Mouse (Mus musculus): ENCODE measurements around the gene Pou4f2.

The Pou4f2 gene

GRCm38 (mm10) chr8:78436071-78436651, at the start of gene Pou4f2:
Gene Pou4f2 (minus strand): TSS chr8:78436645.
- DNase-seq (ENCODE audit: extremely low spot score, low read depth, low spot score): no peak

GRCm38 (mm10) chr8:78477051-78477829, 40.8 kb upstream of the Pou4f2 start:
- DNase-seq (ENCODE audit: extremely low spot score, low read depth, low spot score): peak; percentile 24

GRCm38 (mm10) chr8:78467889-78468288, 31.4 kb upstream of the Pou4f2 start:
- DNase-seq (ENCODE audit: extremely low spot score, low read depth, low spot score): no peak

GRCm38 (mm10) chr8:78463941-78464340, 27.5 kb upstream of the Pou4f2 start:
- no peak for DNase-seq (ENCODE audit: extremely low spot score, low read depth, low spot score)

- no peak for DNase-seq (ENCODE audit: extremely low spot score, low read depth, low spot score)
Measured at GRCm38 (mm10) chr8:78456441-78456840, 20.0 kb upstream of the Pou4f2 start.

- no peak for DNase-seq (ENCODE audit: extremely low spot score, low read depth, low spot score)
Measured at GRCm38 (mm10) chr8:78442781-78443180, 6.3 kb upstream of the Pou4f2 start.

GRCm38 (mm10) chr8:78438121-78438520, 1.7 kb upstream of the Pou4f2 start:
- no peak for DNase-seq (ENCODE audit: extremely low spot score, low read depth, low spot score)

GRCm38 (mm10) chr8:78437140-78438045, 948 bp upstream of the Pou4f2 start:
- no peak for DNase-seq (ENCODE audit: extremely low spot score, low read depth, low spot score)

DNA sequence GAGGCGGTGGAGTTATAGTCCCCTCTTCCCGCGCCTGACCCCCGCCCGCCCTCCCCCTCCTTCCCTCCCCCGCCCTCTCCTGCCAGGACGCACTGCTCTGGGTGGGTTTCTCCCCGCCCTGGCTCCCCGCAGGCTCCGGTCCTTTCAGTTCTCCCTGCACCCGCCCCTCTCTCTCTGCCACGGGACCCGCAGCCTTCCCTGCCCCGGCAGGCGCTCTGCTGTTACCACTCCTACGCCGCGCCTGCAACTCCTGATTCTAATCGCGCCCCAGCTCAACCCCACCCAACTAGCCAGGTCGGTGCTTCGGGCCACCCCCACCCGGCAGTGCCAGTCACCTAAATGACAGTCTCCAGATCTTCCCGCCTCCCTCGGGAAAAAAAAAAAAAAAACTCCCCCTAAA, 216 bp upstream of the Pou4f2 start:
- DNase-seq (ENCODE audit: extremely low spot score, low read depth, low spot score): no peak

DNA sequence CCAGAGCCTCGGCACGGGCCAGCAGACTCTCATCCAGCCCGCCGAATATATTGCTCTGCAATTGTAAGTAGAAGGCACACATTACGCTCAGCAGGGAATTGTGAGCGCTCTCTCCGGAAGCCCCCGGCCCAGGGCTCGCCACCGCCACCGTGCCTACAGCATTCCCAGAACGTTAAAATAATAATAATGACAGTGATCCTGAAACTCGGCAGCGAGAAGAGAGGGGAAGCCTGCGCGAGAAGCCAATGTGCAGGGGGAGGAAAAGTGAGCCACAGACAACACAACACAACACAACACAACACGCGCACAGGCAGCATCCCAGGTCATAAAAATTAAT, 853 bp downstream of the Pou4f2 start:
- DNase-seq (ENCODE audit: extremely low spot score, low read depth, low spot score): no peak

DNA sequence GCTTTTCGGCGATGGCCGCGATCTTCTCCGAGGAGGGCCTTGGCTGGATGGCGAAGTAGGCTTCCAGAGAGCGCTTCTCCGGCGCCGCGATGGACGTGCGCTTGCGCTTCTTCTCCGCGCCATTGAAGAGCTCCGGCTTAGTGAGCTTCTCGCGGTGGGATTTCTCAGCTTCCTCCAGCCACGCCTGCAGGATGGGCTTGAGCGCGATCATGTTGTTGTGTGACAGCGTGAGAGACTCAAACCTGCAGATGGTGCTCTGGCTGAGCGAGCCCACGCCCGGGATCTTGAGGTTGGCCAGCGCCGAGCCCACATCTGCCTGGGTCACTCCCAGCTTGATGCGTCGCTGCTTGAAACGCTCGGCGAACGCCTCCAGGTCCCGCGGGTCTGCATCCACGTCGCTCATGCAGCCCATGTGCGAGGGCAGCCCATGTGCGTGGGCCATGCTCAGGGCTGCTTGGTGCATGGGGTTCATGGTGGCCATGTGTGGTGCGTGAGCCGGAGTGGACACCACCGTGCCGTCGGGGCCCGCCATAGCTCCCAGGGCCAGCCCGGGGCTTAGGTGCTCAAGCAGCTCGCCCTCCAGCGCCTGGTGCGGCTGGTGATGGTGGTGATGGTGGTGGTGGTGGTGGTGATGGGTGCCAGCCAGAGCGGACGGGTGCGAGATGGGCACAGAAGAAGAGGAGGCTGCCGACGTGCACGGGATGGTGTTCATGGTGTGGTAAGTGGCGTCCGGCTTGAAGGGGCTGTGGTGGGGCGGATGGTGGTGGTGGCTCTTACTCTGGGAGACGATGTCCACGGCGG, 1.4 kb downstream of the Pou4f2 start:
- DNase-seq (ENCODE audit: extremely low spot score, low read depth, low spot score): no peak

- no peak for DNase-seq (ENCODE audit: extremely low spot score, low read depth, low spot score)
Measured at GRCm38 (mm10) chr8:78434340-78434739, 2.1 kb downstream of the Pou4f2 start.

DNA sequence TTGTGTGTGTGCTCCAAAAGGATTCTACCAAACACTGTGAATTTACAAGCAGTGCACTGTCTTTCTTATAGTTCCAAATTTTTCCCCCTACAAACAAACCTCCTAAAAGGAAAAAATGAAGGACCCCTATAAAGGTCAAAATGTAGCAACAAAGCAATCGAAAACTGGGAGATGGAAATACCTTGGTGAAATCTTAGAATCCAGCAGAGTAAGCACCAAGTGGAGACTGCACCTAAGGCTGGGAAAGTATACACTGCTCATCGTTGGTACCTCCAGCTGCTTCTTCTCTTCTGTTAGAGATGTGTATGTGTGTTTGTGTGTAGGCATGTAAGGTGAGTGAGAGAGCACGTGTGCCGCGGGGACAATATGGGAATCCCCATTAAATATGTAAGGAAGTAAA, 3.1 kb downstream of the Pou4f2 start:
- DNase-seq (ENCODE audit: extremely low spot score, low read depth, low spot score): no peak

DNA sequence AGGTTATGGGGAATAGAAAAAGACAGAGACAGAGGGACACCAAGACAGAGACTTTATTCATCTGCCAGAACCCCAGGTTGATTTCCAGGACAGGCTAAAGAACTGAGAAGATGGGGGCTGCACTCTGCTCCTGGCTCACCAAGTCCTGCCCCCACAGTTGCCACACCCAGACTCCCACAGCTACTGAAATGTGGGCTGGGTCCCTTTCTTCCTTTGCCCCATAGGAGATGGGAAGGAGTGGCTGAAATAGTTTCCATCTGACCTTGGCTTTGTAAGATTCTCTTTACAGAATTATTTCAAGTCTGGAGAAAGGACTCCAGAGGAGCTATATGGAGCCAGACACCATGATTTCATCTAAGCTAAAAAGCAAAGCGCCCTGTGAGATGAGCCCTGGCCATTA, 4.0 kb downstream of the Pou4f2 start:
- DNase-seq (ENCODE audit: extremely low spot score, low read depth, low spot score): no peak

GRCm38 (mm10) chr8:78431356-78431755, 5.1 kb downstream of the Pou4f2 start:
- peak; percentile 68 for DNase-seq (ENCODE audit: extremely low spot score, low read depth, low spot score)

GRCm38 (mm10) chr8:78428148-78428547, 8.3 kb downstream of the Pou4f2 start:
- DNase-seq (ENCODE audit: extremely low spot score, low read depth, low spot score): no peak

DNA sequence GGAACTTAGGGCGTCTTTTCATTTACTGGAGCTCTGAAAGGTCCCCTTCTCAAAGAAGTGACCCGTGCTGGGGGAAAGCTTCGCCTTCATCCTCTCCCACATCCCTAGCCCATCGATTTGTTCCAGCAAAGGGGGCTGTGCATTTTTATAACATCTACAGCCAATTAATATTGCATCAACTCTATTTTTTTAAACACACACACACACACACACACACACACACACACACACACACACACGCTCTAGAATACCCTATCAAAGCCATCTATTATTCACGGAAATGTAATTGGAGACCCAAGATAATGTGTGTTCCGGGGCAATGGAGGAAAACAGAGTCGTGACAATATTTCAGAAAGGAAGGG, 8.7 kb downstream of the Pou4f2 start:
- DNase-seq (ENCODE audit: extremely low spot score, low read depth, low spot score): no peak

DNA sequence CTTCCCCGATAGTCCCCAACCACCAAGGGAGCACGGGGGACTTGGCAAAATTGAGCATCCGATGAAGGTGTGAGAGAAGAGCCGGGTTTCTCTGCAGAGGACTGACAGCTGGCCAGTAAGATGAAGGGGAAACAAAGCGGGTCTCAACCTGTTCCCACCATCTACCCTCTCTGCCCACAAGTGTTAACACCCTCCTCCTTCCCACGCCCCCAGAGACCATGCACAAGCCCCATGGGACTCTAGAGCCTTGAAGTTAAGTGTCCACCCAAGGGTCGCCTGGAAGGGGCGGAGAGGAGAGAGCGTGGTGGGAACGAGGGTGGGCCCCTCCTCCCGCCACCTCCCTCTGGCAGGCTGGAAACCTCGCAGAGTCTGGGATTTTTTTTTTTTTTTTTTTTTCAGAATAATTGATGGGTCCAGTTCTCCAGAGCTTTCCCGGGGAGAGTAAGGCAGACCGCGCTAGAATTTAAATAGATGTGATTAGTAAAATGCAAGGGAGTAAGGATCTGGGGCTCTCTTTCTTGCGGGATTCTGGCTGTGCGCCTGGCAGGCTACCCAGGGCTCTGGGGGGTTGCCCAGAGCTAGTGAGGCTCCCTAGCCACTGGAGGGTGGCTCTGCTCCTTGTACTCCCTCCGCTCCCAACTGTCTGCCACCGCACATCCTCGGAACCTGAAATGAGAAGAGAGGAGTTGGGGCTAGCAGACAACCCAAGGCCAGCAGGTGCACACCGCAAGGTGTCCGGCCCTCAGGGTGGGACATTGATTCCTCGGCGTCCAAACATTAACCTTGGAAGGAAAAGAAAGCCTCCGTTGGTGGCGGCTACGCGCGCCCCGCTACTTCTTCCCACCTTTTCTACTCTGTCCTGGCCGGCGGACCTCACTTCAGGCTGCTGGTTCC, 9.3 kb downstream of the Pou4f2 start:
- no peak for DNase-seq (ENCODE audit: extremely low spot score, low read depth, low spot score)

DNA sequence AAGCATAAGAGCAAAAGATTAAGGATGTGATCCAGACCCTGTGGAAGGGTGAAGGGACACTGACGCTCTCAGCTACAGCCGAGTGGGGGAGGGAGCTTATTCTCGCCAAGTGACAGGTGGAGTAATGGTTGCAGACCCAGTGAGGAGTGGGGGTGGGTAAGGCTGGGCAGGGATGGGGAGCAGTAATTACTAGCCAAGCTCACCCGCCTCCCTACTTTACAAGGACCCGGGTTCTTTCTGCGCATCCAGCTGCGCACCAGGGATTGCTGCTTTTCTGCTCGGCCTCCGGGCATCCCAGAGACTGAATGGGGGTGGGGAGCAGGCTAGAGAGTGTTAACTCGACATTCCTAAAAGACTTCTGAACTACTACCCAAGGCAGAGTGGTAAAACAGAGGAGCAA, 10.0 kb downstream of the Pou4f2 start:
- DNase-seq (ENCODE audit: extremely low spot score, low read depth, low spot score): no peak

- DNase-seq (ENCODE audit: extremely low spot score, low read depth, low spot score): no peak
Measured at GRCm38 (mm10) chr8:78423937-78424336, 12.5 kb downstream of the Pou4f2 start.

Data from hindlimb bud, embryonic 11.5 days (tissue).